ENCODE assay signal across 10 mouse cellular contexts in genomic region chr7:98104481-98105435, GRCm38 (mm10). TPM values are rescaled to one million over a fixed set of nuclear protein-coding genes. Genes with fewer than 3 reads are reported as not detected.
DNase-seq lines count a peak whose midpoint lies in the region; TF ChIP-seq lines count a peak whose summit lies in the region.
"Had no signal": no experiment of that assay in that cellular context is flagged by ENCODE, and none has a peak within 500 bp of the region (broad histone marks: within the 10 kb centered on the region; RNA-seq: fewer than 3 reads in every experiment).

No protein-coding gene starts in this region.

- TF ChIP-seq CTCF in spleen, adult 2 months (IDR thresholded peaks at IDR 0.05; ENCODE audit: extremely low read depth, insufficient read depth, insufficient read length, insufficient replicate concordance): no peak

- DNase-seq in cerebellum, adult 8-10 months: peak; percentile 20
- DNase-seq in cerebellum, postnatal 4 days (ENCODE audit: low spot score in 2 of 2): no peak
- DNase-seq in spleen, adult 2 months (ENCODE audit: low read depth in 1 of 2, low spot score in 2 of 2): no peak
- no peak for DNase-seq in spleen, postnatal 10 days (ENCODE audit: low spot score in 2 of 2)
- DNase-seq in liver: peak; percentile 46
- peak; percentile 89 for DNase-seq in yolk sac, embryonic 10.5 days (ENCODE audit: low spot score)
- DNase-seq in thymus, postnatal 10 days (ENCODE audit: low spot score in 2 of 2): no peak
- DNase-seq in urinary bladder, postnatal 10 days (ENCODE audit: low spot score): no peak
- DNase-seq: gastrocnemius, postnatal 14 days had no signal

- no peak overlapping the region for H3K4me3 ChIP-seq in spleen, adult 2 months (ENCODE audit: extremely low read depth, insufficient read depth, insufficient read length)
- H3K4me3 ChIP-seq: myocyte had no signal

- no peak for TF ChIP-seq POLR2A in spleen, adult 2 months (IDR thresholded peaks at IDR 0.05; ENCODE audit: low read depth, low read length)

- H3K4me1 ChIP-seq in spleen, adult 2 months (ENCODE audit: control insufficient read depth, insufficient read depth, insufficient read length): peaks cover 5% of the 10 kb centered on the region; the same call in 1 of the 2 replicates

- H3K36me3 ChIP-seq in spleen, adult 2 months (ENCODE audit: control insufficient read depth, insufficient read depth, low read length): no peaks in the 10 kb centered on the region

- no peaks in the 10 kb centered on the region for H3K27me3 ChIP-seq in spleen, adult 2 months (ENCODE audit: control insufficient read depth, insufficient read depth, low read length)

- 84% methylated on average over 16 of the region's 16 CpGs for WGBS in spleen, adult 2 months

- H3K27ac ChIP-seq in spleen, adult 2 months (ENCODE audit: insufficient read depth, low read length): 0 out of 2 replicates have a peak overlapping the region, but pooled peaks have one; percentile 24

RNA-seq across cellular contexts. Expression of gene Myo7a, which starts 14.6 kb away (rescaled TPM):
- 24.3 and 28.1 TPM in 2 replicates for polyA plus RNA-seq in spleen, adult 2 months (2012; rRNA removed)

RNA-seq across cellular contexts. Expression of gene Omp, which starts 40.5 kb away (rescaled TPM):
- polyA plus RNA-seq in spleen, adult 2 months (2012; rRNA removed): 0.59 and 0.60 TPM in 2 replicates

Comparison
In these comparisons a context has a peak if more than half of its experiments do, and no peak if none do; other contexts are left out.
1. DNase-seq: peak in cerebellum, adult 8-10 months (single experiment), liver (single experiment) and yolk sac, embryonic 10.5 days (single experiment); none in cerebellum, postnatal 4 days (0 of 2), spleen, adult 2 months (0 of 2), spleen, postnatal 10 days (0 of 2), thymus, postnatal 10 days (0 of 2) and urinary bladder, postnatal 10 days (single experiment).